Mouse (Mus musculus): ENCODE results near the gene Wdr90.

DNA sequence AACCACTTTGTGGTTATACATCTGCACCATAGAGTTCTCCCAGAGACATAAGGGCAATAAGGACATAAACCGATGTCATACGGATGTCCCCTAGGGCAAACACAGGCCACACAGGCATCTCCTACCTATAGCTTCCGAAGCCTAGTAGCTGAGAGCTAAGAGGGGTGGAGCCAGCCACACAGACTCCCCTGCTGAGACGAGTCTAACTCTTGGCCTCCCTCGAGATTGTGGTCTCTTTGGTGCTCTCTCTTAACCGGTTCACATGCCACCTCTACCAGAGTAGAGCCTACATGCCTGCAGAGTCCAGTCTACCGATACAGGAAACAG is 6.2 kb upstream of the Wdr90 start:
- TF ChIP-seq CTCF (IDR thresholded peaks at IDR 0.05; ENCODE audit: extremely low read depth, insufficient read depth, insufficient read length, insufficient replicate concordance), result no peak
- no peak for TF ChIP-seq POLR2A (IDR thresholded peaks at IDR 0.05; ENCODE audit: low read depth, low read length)
